Mouse (Mus musculus) liver, embryonic 16.5 days (tissue): ENCODE results near the gene Mapkapk3. TPM values are rescaled to one million over a fixed set of nuclear protein-coding genes. Genes with fewer than 3 reads are reported as not detected.

Experiments used
- ATAC-seq: fragments of 200-750 bp; cut with Nextera tagmentation; 2 replicates; pipeline ENCODE4 v1.8.0; 2017; ENCODE audit warnings: low read depth, mild to moderate bottlenecking, moderate number of reproducible peaks, moderate library complexity
- H3K27ac ChIP-seq: fragments of 300-500 bp; sonication (generic); 2 replicates; pipeline ENCODE4 v1.5.1; 2014; ENCODE audit warnings: mild to moderate bottlenecking, low read length
- H3K27me3 ChIP-seq: fragments of 300-500 bp; sonication (generic); 2 replicates; pipeline ENCODE4 v1.6.1; 2014; ENCODE audit warnings: low read depth, low read length, mixed read lengths; ENCODE audit not compliant: control insufficient read depth, insufficient read depth
- H3K36me3 ChIP-seq: fragments of 300-500 bp; sonication (generic); 2 replicates; pipeline ENCODE4 v1.6.1; 2014; ENCODE audit warnings: mild to moderate bottlenecking; ENCODE audit not compliant: control insufficient read depth, insufficient read depth
- H3K4me1 ChIP-seq: fragments of 300-500 bp; sonication (generic); 2 replicates; pipeline ENCODE4 v1.6.1; 2014; ENCODE audit warnings: low read depth, low read length, mixed read lengths; ENCODE audit not compliant: control insufficient read depth
- H3K4me2 ChIP-seq: fragments of 300-500 bp; sonication (generic); 2 replicates; pipeline ENCODE4 v1.6.1; 2014; ENCODE audit warnings: low read depth, low read length, mixed read lengths
- H3K4me3 ChIP-seq: fragments of 300-500 bp; sonication (generic); 2 replicates; pipeline ENCODE4 v1.5.1; 2014; ENCODE audit warnings: low read depth, mild to moderate bottlenecking, low read length
- H3K9ac ChIP-seq: fragments of 300-500 bp; sonication (generic); 2 replicates; pipeline ENCODE4 v1.6.1; 2014; ENCODE audit warnings: low read depth, low read length
- H3K9me3 ChIP-seq: fragments of 300-500 bp; sonication (generic); replicated peaks from 2 replicates; pipeline ENCODE4 v1.6.1; 2016; ENCODE audit warnings: low read length; ENCODE audit not compliant: control insufficient read depth
- WGBS: fragments of 180-500 bp; shearing (Covaris S2); extraction: QIAGEN DNeasy Blood & Tissue Kit; methylation state at CpG from one replicate; pipeline ENCODE4 v1.1.7; 2014; ENCODE audit not compliant: insufficient replicate concordance; 5-methylcytosine and 5-hydroxymethylcytosine counted together
- microRNA-seq: library from miRNA; unstranded; fragments of <30 nt; microRNA quantifications from one replicate; pipeline ENCODE4, GENCODE M21; 2016
- polyA plus RNA-seq: library from polyadenylated mRNA; unstranded; fragments of >200 nt; fragmentation: Nextera tagmentation; extraction: Ambion mirVana; gene quantifications from 2 replicates; pipeline ENCODE4 v1.2.1, GENCODE M21; 2015

Gene Mapkapk3
- polyA plus RNA-seq, 1 experiment from 2014 or later, result 9.9 TPM

DNA sequence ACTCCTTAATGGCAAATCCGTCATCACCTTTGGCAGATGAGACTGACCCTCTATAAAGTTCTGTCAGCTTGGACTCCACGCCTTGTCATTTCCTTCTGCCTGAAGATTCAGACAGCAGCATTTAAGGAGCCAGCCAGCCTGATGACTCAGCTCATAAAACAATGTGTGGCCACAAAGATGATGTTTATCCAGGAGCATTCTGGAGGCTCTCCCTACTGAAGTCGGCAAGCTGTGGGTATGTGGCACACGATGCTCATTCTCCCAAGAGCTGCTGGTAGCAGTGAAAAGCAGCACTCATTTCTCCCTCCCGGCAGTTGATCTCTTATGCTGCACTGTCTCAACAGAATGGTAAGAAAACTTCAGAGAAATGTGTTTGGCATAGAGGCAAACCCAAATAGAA lies 54.4 kb downstream of the Mapkapk3 start:
- H3K4me3 ChIP-seq, result no peak overlapping the region
- 27% methylated on average over 5 of the region's 5 CpGs for whole genome bisulfite sequencing
- peaks cover 5% of the 10 kb centered on the region for H3K4me1 ChIP-seq
- peaks cover 54% of the 10 kb centered on the region for H3K27me3 ChIP-seq
- no peak overlapping the region for H3K4me2 ChIP-seq
- H3K27ac ChIP-seq, result no peak overlapping the region
- ATAC-seq, result no peak
- H3K9ac ChIP-seq, result no peak overlapping the region
- H3K9me3 ChIP-seq, result no peaks in the 10 kb centered on the region
- no peaks in the 10 kb centered on the region for H3K36me3 ChIP-seq

DNA sequence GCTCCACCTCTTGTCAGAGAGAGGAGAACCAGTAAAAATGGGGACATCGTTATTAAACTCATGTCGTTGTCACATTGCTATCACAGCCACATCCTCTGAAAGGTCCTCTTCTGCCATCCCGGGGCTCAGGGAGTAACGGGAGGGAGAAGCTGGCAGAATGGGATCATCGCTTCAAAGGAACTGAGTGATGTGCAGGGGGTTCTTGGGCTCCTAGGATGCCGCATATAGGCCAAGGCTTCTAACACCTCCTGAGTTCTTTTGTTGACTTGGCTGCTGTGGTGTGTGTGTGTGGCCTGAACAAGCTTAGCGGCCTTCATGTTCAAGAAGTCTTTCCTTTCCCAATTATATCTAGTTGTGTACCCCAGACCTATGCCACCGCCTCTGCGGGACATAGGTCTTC lies 57.5 kb downstream of the Mapkapk3 start:
- Histone ChIP-seq H3K27ac (no peak overlapping the region), H3K4me3 (peak overlapping the region; percentile 51; the same call in 1 of the 2 replicates), H3K36me3 (no peaks in the 10 kb centered on the region), H3K9ac (no peak overlapping the region), H3K9me3 (no peaks in the 10 kb centered on the region), H3K27me3 (peaks cover 71% of the 10 kb centered on the region), H3K4me2 (peak overlapping the region; percentile 69), H3K4me1 (peaks cover 5% of the 10 kb centered on the region)
- no peak for ATAC-seq
- 22% methylated on average over 9 of the region's 9 CpGs for WGBS

DNA sequence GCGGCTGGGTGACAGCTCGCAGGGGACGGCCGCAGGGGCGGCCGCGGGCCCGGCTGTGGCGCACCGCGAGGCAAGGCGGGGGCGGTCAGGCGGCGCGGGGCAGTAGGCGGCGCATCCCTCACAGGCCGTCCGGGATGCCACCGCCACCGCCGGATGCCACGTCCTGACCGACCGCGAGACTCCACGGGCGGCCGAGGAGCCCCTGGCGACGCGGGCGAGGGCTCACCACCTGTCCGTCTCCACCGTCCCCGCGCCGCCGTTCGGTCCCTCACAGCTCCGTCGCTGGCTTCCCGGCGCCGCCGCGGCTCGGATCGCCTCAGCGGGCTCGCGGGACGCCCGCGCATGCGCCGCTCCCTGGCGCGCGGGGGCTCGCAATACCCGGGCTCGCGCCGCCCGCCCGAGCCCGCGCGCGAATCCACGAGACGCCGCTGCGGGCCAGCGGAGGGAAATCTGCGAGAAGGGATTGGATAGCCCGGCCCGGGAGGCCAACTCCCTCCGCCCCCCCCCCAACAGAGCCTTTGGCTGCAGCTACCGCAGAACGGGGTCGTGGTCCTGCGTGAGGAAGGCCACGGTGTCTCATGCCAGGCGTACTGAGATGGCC lies 58.0 kb downstream of the Mapkapk3 start, which contains the start of gene Dock3:
Dock3 (minus strand) TSS at position 371 of the 601 bp plus-strand sequence.
- Histone ChIP-seq H3K9me3 (no peaks in the 10 kb centered on the region), H3K4me2 (peak within 1 kb of the TSS; percentile 69), H3K4me1 (peaks cover 5% of the 10 kb centered on the region), H3K36me3 (no peaks in the 10 kb centered on the region), H3K27ac (no peak within 1 kb of the TSS), H3K9ac (no peak within 1 kb of the TSS), H3K27me3 (peaks cover 72% of the 10 kb centered on the region), H3K4me3 (peak within 1 kb of the TSS; percentile 51)
- WGBS, result under 1% methylated on average over 75 of the region's 87 CpGs
- ATAC-seq, result peak; percentile 32; the same call in 1 of the 2 replicates

DNA sequence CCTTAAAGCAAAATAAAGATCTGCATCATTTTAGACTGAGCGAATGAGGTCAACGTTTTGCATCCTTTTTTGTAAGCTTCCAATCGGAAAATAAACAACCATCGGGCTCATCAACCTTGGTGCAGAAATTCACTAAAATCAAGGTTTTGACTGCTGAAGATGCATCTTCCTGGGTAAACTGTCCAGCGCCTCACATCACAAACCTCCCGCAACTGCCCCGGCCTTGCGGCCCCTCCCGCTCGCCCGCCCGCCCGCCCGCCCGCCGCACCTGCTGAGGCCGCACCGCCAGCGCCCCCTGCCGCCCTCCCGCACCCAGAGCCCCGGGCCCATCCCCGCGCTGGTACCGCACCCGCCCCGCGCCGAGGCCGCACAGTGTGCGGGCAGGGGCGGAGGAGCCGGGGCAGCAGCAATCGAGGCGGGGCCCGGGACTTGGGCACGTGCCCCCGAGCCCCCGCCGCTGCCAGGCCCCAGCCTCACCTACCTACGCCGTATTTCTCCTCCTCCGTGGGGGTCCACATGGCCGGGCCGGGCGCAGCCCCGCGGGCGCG lies 58.6 kb downstream of the Mapkapk3 start:
- no peak for ATAC-seq
- WGBS, result 2% methylated on average over 36 of the region's 50 CpGs
- Histone ChIP-seq H3K27ac (no peak overlapping the region), H3K4me2 (peak overlapping the region; percentile 69), H3K4me1 (peaks cover 5% of the 10 kb centered on the region), H3K4me3 (peak overlapping the region; percentile 51), H3K27me3 (peaks cover 70% of the 10 kb centered on the region), H3K9ac (no peak overlapping the region), H3K36me3 (no peaks in the 10 kb centered on the region), H3K9me3 (no peaks in the 10 kb centered on the region)

DNA sequence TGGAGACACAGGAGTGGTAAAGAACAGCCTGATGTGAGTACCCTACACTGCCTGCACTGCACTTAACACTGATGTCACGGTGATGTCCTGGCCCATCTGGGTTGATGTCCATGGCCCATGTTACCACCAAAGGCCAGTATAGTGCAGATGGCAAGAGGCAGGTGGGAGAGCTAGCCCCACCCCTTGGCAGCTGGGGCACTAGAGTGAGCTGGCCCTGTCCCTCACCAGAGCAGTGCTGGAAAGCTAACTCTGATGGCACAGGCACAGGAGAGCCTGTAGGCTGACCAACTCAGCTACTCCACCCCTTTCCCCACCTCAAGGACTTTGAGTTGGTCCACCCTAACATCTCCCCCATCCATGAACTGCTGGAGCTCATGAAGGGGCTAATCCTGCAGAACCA lies 65.1 kb downstream of the Mapkapk3 start:
- no peak for ATAC-seq
- WGBS, result 55% methylated on average over 1 of the region's 1 CpGs
- H3K9me3 ChIP-seq, result no peaks in the 10 kb centered on the region

More for the DNA sequence above, 65.1 kb downstream of the Mapkapk3 start:
- peaks cover 15% of the 10 kb centered on the region for H3K27me3 ChIP-seq
- H3K27ac ChIP-seq, result no peak overlapping the region
- H3K4me2 ChIP-seq, result no peak overlapping the region
- H3K9ac ChIP-seq, result no peak overlapping the region
- H3K36me3 ChIP-seq, result no peaks in the 10 kb centered on the region
- no peaks in the 10 kb centered on the region for H3K4me1 ChIP-seq
- H3K4me3 ChIP-seq, result no peak overlapping the region

Small RNA genes lying within 50 kb of the gene (microRNA-seq; reads per million reads assigned to microRNA genes)
- not detected for gene Gm22238

Other genes starting within 250 kb of the Mapkapk3 start
- 0.02 and 0.04 TPM in 2 replicates for gene Dock3, start 58.0 kb downstream of the Mapkapk3 start, polyA plus RNA-seq
- 10.0 and 10.7 TPM in 2 replicates for gene Cish, start 6.1 kb upstream of the Mapkapk3 start, polyA plus RNA-seq
- 2.9 TPM in 2 replicates for gene Hemk1, start 48.5 kb upstream of the Mapkapk3 start, polyA plus RNA-seq
- gene 6430571L13Rik, start 50.7 kb upstream of the Mapkapk3 start, polyA plus RNA-seq, result 0.07 and 0.18 TPM in 2 replicates
- not detected in 2 replicates for gene Cacna2d2, start 109.7 kb upstream of the Mapkapk3 start, polyA plus RNA-seq
- 14.3 and 14.7 TPM in 2 replicates for gene Tmem115, start 244.1 kb upstream of the Mapkapk3 start, polyA plus RNA-seq